Mouse (Mus musculus) testis, adult 2 months (tissue): ENCODE measurements around the gene Pdcl2.

ENCODE experiments used
- CTCF ChIP-seq: fragments of 200-500 bp; IDR thresholded peaks from 2 replicates; pipeline ENCODE4 v1.5.1; 2012; ENCODE audit warnings: low read depth, mild to moderate bottlenecking, inconsistent platforms, low read length, moderate library complexity; ENCODE audit not compliant: control insufficient read depth, insufficient read depth, insufficient replicate concordance
- POLR2A ChIP-seq: fragments of 200-500 bp; IDR thresholded peaks from 2 replicates; pipeline ENCODE4 v1.6.1; 2012; ENCODE audit warnings: low read depth, mild to moderate bottlenecking, inconsistent platforms, low read length, moderate library complexity; ENCODE audit not compliant: control insufficient read depth

DNA sequence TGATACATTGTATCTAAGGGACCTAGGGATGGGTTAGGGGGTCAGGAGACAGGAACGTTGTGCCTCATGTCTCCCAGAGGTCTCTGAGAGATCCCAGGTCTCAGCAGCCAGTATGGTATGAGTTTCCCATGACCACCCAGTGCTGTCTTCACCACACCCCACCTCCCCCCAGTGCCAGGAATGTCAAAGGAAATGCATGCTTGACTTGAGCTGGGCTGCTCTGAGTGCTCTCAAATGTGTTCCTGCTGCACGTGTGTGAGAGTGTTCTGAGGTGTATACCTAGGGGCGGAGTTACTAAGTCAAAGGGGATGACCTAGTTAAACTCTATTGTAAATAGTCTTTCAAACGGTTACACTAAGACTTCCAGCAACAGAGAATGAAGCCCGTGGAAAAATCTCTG lies 34.5 kb upstream of the Pdcl2 start:
- TF ChIP-seq POLR2A = no peak
- TF ChIP-seq CTCF = no peak
